Mouse (Mus musculus) urinary bladder, postnatal 4 days (tissue): ENCODE results near the gene Snx18.
A peak's percentile ranks its signal among the peaks of the same experiment; 100 is the strongest.

Source experiments
- DNase-seq, 2 experiments: peaks; one replicate each; pipeline ENCODE4 v3.0.0; 2021 to 2022; ENCODE audit warnings: low spot score in 2 of 2

The Snx18 gene

GRCm38 (mm10) chr13:113597616-113598015 is 20.7 kb downstream of the Snx18 start:
- no peak for DNase-seq

DNA sequence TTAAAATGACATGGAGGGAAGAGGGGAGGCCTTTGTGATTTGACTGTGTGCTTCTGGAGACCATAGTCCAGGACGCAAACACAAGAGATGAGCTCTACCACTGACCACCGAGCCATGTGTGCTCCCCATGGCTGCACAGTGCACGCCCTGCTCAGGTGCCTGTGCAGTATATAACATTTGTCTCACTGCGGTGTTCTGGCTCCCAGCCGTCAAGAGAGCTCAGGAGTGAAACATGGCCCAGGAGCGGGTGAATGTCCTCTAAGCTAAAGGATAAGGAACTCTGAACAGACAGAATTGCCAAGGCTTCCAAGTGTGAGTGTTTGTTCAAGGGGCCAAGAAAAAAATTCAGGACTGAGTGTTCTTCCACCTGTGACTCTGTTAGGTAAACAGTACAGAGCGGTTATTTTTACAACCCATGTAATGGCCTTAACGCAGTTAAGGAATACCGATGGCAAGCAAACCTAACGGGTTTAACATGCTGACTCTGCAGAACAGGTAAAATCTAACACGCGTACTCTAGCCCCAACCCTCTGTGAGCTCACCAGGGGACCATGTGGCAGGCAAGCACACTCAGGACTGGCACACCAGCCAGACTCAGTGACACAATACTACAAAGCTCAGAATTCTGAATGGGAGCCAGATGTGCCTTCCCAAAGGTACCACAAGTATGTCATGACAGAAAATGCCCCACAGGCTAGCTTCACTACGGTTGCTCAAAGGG is 21.4 kb downstream of the Snx18 start:
- DNase-seq: no peak

DNA sequence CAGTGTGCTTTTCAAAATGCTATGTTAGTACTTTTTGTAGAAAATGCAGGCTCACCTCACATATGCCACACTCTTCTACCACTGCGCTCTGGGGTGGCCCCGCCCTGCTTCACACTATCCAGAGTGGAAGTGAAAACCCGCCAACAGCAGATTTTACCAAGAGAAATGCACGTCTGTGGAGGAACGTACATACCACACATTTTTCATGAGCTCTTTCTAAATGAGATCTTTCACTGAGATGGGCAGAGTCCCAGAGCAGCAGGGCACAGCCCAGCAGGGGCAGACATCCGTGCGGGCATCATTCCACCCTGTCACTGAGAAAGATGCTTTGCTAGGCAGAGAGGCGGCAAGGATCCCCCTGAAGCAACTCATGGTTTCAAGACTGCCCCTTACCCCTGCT is 22.4 kb downstream of the Snx18 start:
- no peak for DNase-seq

GRCm38 (mm10) chr13:113595219-113595618 is 23.1 kb downstream of the Snx18 start:
- no peak for DNase-seq

- no peak for DNase-seq
Measured at GRCm38 (mm10) chr13:113594361-113594760, 24.0 kb downstream of the Snx18 start.

DNA sequence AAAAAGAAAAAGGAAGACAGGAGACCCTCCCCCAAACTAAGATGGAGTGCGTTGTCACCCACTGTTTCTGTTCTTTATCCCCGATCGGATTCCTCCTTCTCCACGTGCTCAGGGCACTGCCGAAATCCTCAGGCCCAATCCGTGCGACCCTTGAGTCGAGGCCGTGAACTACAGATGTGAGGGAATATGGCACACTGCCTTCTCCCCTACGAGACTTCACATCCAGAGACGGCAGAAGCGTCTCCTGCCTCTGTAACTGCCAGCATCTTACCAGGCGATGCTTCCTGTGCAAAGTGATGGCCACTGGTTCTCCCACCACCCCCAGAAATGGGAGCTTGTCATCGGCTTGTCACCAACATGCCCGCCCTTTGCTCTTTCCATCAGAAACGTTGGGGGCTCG is 24.7 kb downstream of the Snx18 start:
- DNase-seq: no peak

DNA sequence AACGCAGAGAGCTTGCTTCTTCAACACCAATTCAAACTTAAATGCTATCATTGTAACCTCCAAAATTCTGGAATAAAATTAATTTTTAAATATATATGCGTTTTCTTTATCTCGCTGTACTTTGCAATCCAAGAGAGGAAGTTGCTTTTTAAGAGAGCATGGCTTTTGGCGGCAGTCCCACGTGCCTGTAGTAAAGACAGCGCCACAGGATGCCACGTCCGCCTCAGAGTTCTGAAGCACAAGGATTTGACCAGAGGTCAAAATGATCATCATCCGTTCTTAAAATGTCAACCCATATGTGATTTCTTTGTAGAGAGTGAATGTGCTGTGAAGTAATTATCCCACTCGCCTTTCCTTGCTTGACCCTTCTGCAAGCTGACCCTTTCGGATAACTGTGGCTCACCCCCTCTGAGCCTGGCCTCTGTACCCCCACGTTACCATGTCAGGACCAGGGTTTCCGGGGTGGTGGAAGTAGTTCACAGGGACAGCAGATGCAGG is 25.6 kb downstream of the Snx18 start:
- no peak for DNase-seq

DNA sequence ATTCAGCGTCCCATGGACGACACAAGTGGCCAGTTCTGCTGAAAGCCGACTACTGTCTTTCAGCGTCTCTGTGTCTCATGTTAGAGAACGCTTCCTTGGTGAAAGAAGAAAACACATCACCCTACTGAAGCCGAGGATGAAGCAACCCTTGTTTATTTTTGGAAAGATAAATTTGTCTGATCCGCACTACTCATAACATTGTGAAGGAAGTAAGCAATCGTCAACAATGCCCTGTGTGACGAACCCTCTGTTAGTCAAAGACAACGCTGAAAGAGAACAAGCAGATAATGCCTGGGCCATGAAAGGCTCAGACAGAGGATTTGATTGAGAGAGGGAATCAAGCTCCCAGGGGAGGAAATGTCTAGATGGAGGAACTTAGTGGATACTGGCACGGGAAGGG is 27.0 kb downstream of the Snx18 start:
- no peak for DNase-seq

DNA sequence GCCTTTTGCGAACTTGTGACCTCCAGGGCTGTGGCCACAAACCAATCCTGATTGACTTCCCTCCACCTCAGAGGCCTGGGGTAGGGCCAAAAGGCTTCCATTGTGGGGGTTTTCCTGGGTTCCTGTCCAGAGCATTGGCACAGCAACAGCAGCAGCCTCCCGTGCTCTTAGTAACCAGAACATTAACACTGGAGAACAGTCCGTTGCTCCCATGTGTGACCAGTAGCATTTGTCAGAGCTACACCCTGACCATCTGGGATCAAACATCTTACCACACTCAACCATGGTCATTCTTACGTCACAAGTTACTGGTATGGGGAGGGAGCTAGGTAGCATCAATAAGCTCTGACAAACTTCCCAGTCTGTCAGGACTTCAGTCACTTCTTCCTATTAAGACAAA is 28.1 kb downstream of the Snx18 start:
- DNase-seq: no peak

- DNase-seq: no peak
Measured at GRCm38 (mm10) chr13:113589499-113589898, 28.9 kb downstream of the Snx18 start.

- no peak for DNase-seq
Measured at GRCm38 (mm10) chr13:113587200-113587936, 31.0 kb downstream of the Snx18 start.

GRCm38 (mm10) chr13:113585606-113586005 is 32.8 kb downstream of the Snx18 start:
- DNase-seq: no peak

DNA sequence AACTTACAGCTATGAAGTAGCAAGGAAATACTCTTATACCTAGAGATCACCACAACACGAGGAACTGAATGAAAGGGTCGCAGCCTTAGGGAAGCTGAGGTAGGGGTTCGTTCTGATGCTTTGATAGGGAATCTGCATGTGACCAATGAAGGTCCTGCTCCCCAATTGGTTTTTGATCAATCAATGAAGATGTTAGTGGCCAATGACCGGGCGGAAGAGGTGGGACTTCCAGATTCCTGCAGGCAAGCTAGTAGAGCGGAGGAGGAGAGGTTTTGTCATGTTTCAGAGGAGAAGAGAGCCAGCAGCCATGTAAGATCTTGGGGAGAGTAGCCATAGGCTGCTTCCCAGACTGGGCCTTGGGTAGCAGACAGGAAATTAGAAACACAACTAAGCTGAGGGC is 33.9 kb downstream of the Snx18 start:
- DNase-seq: no peak

DNA sequence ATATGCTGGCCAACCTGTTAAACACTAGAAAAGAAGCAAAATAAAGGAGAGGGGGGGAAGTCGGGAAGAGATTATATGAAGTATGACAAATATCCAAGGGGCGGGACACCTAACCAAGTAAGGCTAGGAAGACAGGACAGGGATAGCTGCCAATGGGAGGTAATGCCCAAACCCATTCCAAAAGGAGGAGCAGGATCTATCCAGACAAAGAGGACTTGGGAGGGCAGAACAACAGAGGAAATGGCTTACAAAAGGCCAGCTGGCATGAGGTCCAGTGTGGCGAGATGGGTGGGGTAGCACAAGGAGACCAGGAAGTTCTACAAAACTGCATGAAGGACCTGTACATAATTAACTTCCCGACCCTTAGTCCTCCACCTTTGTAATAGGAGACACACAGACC is 34.8 kb downstream of the Snx18 start:
- no peak for DNase-seq

GRCm38 (mm10) chr13:113582024-113582423 is 36.3 kb downstream of the Snx18 start:
- no peak for DNase-seq

- DNase-seq: no peak
Measured at GRCm38 (mm10) chr13:113581436-113581835, 36.9 kb downstream of the Snx18 start.

DNA sequence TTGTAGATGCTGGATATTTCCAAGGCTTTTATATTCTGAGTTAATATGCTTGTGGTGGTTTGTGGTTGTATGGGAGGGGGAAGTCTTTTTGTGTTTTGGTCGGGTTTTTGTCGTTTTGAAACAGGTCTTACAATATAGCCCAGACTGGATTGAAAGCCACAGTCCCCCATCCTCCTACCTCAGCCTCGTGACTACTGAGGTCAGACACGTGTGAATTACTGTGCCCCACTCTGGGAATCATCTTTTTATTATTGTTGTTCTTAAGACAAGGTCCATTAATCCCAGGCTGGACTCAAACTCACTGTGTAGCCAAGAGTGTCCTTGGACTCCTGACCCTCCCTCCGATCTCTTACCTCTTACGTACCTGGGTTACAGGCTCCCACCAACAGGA is 38.0 kb downstream of the Snx18 start:
- no peak for DNase-seq

GRCm38 (mm10) chr13:113579788-113580399 is 38.5 kb downstream of the Snx18 start:
- no peak for DNase-seq

GRCm38 (mm10) chr13:113574232-113574631 is 44.1 kb downstream of the Snx18 start:
- DNase-seq: no peak

GRCm38 (mm10) chr13:113573377-113573776 is 45.0 kb downstream of the Snx18 start:
- DNase-seq: no peak

DNA sequence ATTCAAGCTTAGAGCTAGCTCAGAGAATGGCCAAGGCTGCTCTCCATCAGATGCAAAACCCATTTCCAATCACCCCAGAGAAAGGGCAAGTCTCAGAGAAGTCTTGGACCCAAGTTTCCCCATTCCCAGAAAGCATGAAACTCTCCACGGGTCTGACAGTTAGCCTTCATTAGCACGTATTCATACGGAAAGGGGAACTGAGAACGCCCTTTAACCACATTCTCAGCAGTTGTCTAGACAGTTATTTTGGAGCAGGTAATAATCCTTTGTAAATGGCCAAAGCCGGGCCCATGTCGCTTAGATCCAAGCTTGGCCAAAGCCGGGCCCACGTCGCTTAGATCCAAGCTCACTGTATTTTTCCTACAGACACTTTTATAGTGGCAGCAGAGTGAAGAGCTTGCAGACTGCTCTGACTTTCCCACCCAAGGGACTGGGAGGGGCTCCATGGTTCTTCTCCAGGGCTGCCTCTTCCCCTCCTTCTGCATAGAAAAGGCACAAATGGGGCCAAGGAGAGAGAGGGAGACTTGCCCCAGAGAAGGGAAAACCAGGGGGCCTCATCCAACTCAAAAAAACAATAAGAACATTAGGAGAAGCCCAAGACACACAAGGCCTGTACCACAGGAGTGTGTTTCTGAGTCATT is 46.2 kb downstream of the Snx18 start:
- DNase-seq: peak in 1 of 2 experiments; percentile 36

GRCm38 (mm10) chr13:113569526-113569925 is 48.8 kb downstream of the Snx18 start:
- DNase-seq: no peak
